ENCODE assay signal across 15 mouse cellular contexts in the genomic region with DNA sequence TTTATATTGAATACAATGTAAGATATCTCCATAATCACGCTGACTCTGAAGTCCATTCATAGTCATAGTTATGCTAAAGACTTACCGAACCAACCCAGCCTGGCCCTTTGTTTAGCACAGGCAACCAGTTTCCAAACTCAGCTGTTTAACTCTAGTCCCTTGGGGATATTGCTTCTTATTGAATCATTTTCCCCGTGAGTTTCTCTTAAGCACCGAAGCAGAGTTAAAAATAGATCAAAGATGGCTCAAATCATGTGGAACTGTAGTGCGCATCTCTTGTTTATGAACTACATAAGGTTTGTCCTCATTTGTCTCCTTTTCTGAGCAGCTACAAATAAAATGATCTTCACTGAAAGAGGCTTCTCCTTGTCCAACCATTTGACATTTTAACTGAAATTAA.
"Had no signal": no experiment of that assay in that cellular context is flagged by ENCODE, and none has a peak within 500 bp of the region (broad histone marks: within the 10 kb centered on the region; RNA-seq: fewer than 3 reads in every experiment).

No protein-coding gene starts in this region.

- H3K9me3 ChIP-seq: kidney, embryonic 15.5 days; limb, embryonic 15.5 days; liver, embryonic 13.5 days; lung, embryonic 15.5 days; neural tube, embryonic 15.5 days had no signal

- H3K4me1 ChIP-seq: kidney, embryonic 15.5 days; limb, embryonic 15.5 days; liver, embryonic 13.5 days; lung, embryonic 15.5 days; neural tube, embryonic 15.5 days had no signal

- H3K27ac ChIP-seq: kidney, embryonic 15.5 days; left cerebral cortex, adult 2 months; limb, embryonic 15.5 days; liver, embryonic 13.5 days; lung, embryonic 15.5 days; neural tube, embryonic 15.5 days had no signal

- H3K9ac ChIP-seq: kidney, embryonic 15.5 days; limb, embryonic 15.5 days; liver, embryonic 13.5 days; liver, postnatal 0 days; lung, embryonic 15.5 days; neural tube, embryonic 15.5 days had no signal

- H3K4me3 ChIP-seq: kidney, embryonic 15.5 days; left cerebral cortex, adult 2 months; limb, embryonic 15.5 days; liver, embryonic 13.5 days; lung, embryonic 15.5 days; myocyte; neural tube, embryonic 15.5 days had no signal

- H3K4me2 ChIP-seq: kidney, embryonic 15.5 days; limb, embryonic 15.5 days; liver, embryonic 13.5 days; lung, embryonic 15.5 days; neural tube, embryonic 15.5 days had no signal

- H3K27me3 ChIP-seq: kidney, embryonic 15.5 days; limb, embryonic 15.5 days; liver, embryonic 13.5 days; lung, embryonic 15.5 days; neural tube, embryonic 15.5 days had no signal

- H3K36me3 ChIP-seq: kidney, embryonic 15.5 days; limb, embryonic 15.5 days; liver, embryonic 13.5 days; lung, embryonic 15.5 days had no signal

- DNase-seq: kidney, adult 2 months; kidney, postnatal 25 days; liver, embryonic 13.5 days; liver, postnatal 0 days; right cerebral cortex, postnatal 4 days; spleen, adult 18-20 months; thymus, adult 2 months; thymus, postnatal 36 days had no signal

- ATAC-seq: intestine, embryonic 16.5 days; liver, postnatal 0 days had no signal
